Mouse (Mus musculus): Measurements from ENCODE around the gene 4921536K21Rik. TPM values are rescaled to one million over a fixed set of nuclear protein-coding genes. Genes with fewer than 3 reads are reported as not detected.
A peak's percentile ranks its signal among the peaks of the same experiment; 100 is the strongest.

Gene 4921536K21Rik
- total and polyA plus RNA-seq, 3 experiments = 0.08 to 0.40 TPM; not detected in 1

GRCm38 (mm10) chr11:3930931-3931330, 36.0 kb upstream of the 4921536K21Rik start:
- Histone ChIP-seq H3K4me3 (ENCODE audit: control insufficient read depth in 1 of 2, insufficient read depth in 1 of 2, low read depth in 2 of 2, low read length in 2 of 2) (peak overlapping the region; percentile 64 to 71; a peak in 2 of 4 replicates), H3K27me3 (ENCODE audit: control insufficient read depth in 1 of 2, insufficient read depth in 2 of 2, low read length in 2 of 2) (peaks cover 0 to 7% of the 10 kb centered on the region in 2 experiments; a peak in 2 of 4 replicates), H3K36me3 (ENCODE audit: control insufficient read depth in 1 of 2, insufficient read depth in 2 of 2, low read length in 2 of 2) (peaks cover 0 to 14% of the 10 kb centered on the region in 2 experiments; a peak in 2 of 4 replicates), H3K79me2 (ENCODE audit: control insufficient read depth, insufficient read depth, low read length, poor library complexity) (no peaks in the 10 kb centered on the region; the same call in 1 of the 2 replicates), H3K4me1 (ENCODE audit: control insufficient read depth in 1 of 2, insufficient read depth in 2 of 2, low read length in 2 of 2) (peaks cover 0 to 21% of the 10 kb centered on the region in 2 experiments; a peak in 3 of 4 replicates), H3K9me3 (replicated peaks; ENCODE audit: insufficient read depth, low read length) (no peaks in the 10 kb centered on the region), H3K9ac (ENCODE audit: control insufficient read depth, low read depth, low read length, poor library complexity, severe bottlenecking) (peak overlapping the region; percentile 67), H3K27ac (ENCODE audit: control insufficient read depth, low read depth, low read length) (no peak overlapping the region)
- no peak for TF ChIP-seq CHD1 (IDR thresholded peaks at IDR 0.05; ENCODE audit: low read depth, low read length)
- DNase-seq (ENCODE audit: low read depth, low spot score) = no peak

- no peak overlapping the region for H3K9ac ChIP-seq (ENCODE audit: control insufficient read depth, low read depth, low read length, poor library complexity, severe bottlenecking)
- H3K27ac ChIP-seq (ENCODE audit: control insufficient read depth, low read depth, low read length) = no peak overlapping the region
- H3K79me2 ChIP-seq (ENCODE audit: control insufficient read depth, insufficient read depth, low read length, poor library complexity) = no peaks in the 10 kb centered on the region; the same call in 1 of the 2 replicates
- no peak overlapping the region for H3K4me3 ChIP-seq (ENCODE audit: control insufficient read depth in 1 of 2, insufficient read depth in 1 of 2, low read depth in 2 of 2, low read length in 2 of 2)
- H3K9me3 ChIP-seq (replicated peaks; ENCODE audit: insufficient read depth, low read length) = no peaks in the 10 kb centered on the region
- H3K27me3 ChIP-seq (ENCODE audit: control insufficient read depth in 1 of 2, insufficient read depth in 2 of 2, low read length in 2 of 2) = peaks cover 0 to 5% of the 10 kb centered on the region in 2 experiments; a peak in 2 of 4 replicates
- TF ChIP-seq KAT2A (conservative IDR thresholded peaks at IDR 0.05; ENCODE audit: low read depth, low read length) (no peak), BHLHE40 (IDR thresholded peaks at IDR 0.05; ENCODE audit: borderline replicate concordance, low read depth, low read length) (no peak), ELF1 (IDR thresholded peaks at IDR 0.05; ENCODE audit: low read depth, low read length) (no peak), JUND (IDR thresholded peaks at IDR 0.05; ENCODE audit: low read depth, low read length) (no peak), TBP (IDR thresholded peaks at IDR 0.05; ENCODE audit: low read depth, low read length) (no peak), MAX (IDR thresholded peaks at IDR 0.05; ENCODE audit: low read length) (no peak), GABPA (IDR thresholded peaks at IDR 0.05; ENCODE audit: low read depth, low read length) (no peak), MEF2A (IDR thresholded peaks at IDR 0.05; ENCODE audit: extremely low read depth, insufficient replicate concordance, low read depth, low read length, poor library complexity, severe bottlenecking) (no peak), USF1 (IDR thresholded peaks at IDR 0.05; ENCODE audit: low read depth, low read length) (no peak), ETS1 (IDR thresholded peaks at IDR 0.05; ENCODE audit: low read depth, low read length) (no peak), NRF1 (IDR thresholded peaks at IDR 0.05; ENCODE audit: insufficient read depth, low read depth, low read length, poor library complexity, severe bottlenecking) (no peak), UBTF (IDR thresholded peaks at IDR 0.05; ENCODE audit: borderline replicate concordance, insufficient read depth, low read depth, low read length) (no peak)
- peaks cover 0 to 14% of the 10 kb centered on the region in 2 experiments; a peak in 2 of 4 replicates for H3K36me3 ChIP-seq (ENCODE audit: control insufficient read depth in 1 of 2, insufficient read depth in 2 of 2, low read length in 2 of 2)
- peak; percentile 34 for DNase-seq (ENCODE audit: low read depth, low spot score)
- peaks cover 0 to 21% of the 10 kb centered on the region in 2 experiments; a peak in 3 of 4 replicates for H3K4me1 ChIP-seq (ENCODE audit: control insufficient read depth in 1 of 2, insufficient read depth in 2 of 2, low read length in 2 of 2)
Observed at GRCm38 (mm10) chr11:3930019-3930418, 35.1 kb upstream of the 4921536K21Rik start.

GRCm38 (mm10) chr11:3925916-3926315, 31.0 kb upstream of the 4921536K21Rik start:
- Histone ChIP-seq H3K36me3 (ENCODE audit: control insufficient read depth in 1 of 2, insufficient read depth in 2 of 2, low read length in 2 of 2) (peaks cover 0 to 10% of the 10 kb centered on the region in 2 experiments; a peak in 2 of 4 replicates), H3K27me3 (ENCODE audit: control insufficient read depth in 1 of 2, insufficient read depth in 2 of 2, low read length in 2 of 2) (no peaks in the 10 kb centered on the region), H3K9ac (ENCODE audit: control insufficient read depth, low read depth, low read length, poor library complexity, severe bottlenecking) (no peak overlapping the region), H3K27ac (ENCODE audit: control insufficient read depth, low read depth, low read length) (no peak overlapping the region), H3K9me3 (replicated peaks; ENCODE audit: insufficient read depth, low read length) (no peaks in the 10 kb centered on the region), H3K4me1 (ENCODE audit: control insufficient read depth in 1 of 2, insufficient read depth in 2 of 2, low read length in 2 of 2) (peaks cover 6 to 29% of the 10 kb centered on the region in 2 experiments), H3K79me2 (ENCODE audit: control insufficient read depth, insufficient read depth, low read length, poor library complexity) (no peaks in the 10 kb centered on the region), H3K4me3 (ENCODE audit: control insufficient read depth in 1 of 2, insufficient read depth in 1 of 2, low read depth in 2 of 2, low read length in 2 of 2) (no peak overlapping the region)
- DNase-seq (ENCODE audit: low read depth, low spot score) = no peak
- TF ChIP-seq RAD21 (IDR thresholded peaks at IDR 0.05; ENCODE audit: low read depth, low read length) (no peak), TAL1 (IDR thresholded peaks at IDR 0.05; ENCODE audit: low read length) (no peak), CHD2 (IDR thresholded peaks at IDR 0.05; ENCODE audit: low read length) (no peak), USF2 (IDR thresholded peaks at IDR 0.05; ENCODE audit: borderline replicate concordance in 1 of 2, insufficient read depth in 1 of 2, low read depth in 1 of 2, low read length in 2 of 2) (no peak), POLR2AphosphoS2 (IDR thresholded peaks at IDR 0.05; ENCODE audit: low read length) (no peak)

All from MEL (cell line).